ENCODE assay signal across 8 mouse cellular contexts in genomic region chr12:84407874-84408818, GRCm38 (mm10). TPM values are rescaled to one million over a fixed set of nuclear protein-coding genes. Genes with fewer than 3 reads are reported as not detected.
A peak's percentile ranks its signal among the peaks of the same experiment; 100 is the strongest.
DNase-seq lines count a peak whose midpoint lies in the region; ATAC-seq lines count a peak whose summit lies in the region.

No protein-coding gene starts in this region.

- H3K4me3 ChIP-seq in embryonic facial prominence, embryonic 14.5 days (ENCODE audit: low read depth, low read length) = peak overlapping the region; percentile 74
- peak overlapping the region; percentile 76 for H3K4me3 ChIP-seq in hindbrain, embryonic 11.5 days (ENCODE audit: low read depth, low read length)
- peak overlapping the region; percentile 81 for H3K4me3 ChIP-seq in limb, embryonic 15.5 days
- H3K4me3 ChIP-seq in midbrain, embryonic 15.5 days = peak overlapping the region; percentile 94

- H3K9me3 ChIP-seq in embryonic facial prominence, embryonic 14.5 days (ENCODE audit: control insufficient read depth, low read length) = no peaks in the 10 kb centered on the region
- H3K9me3 ChIP-seq in hindbrain, embryonic 11.5 days (ENCODE audit: control insufficient read depth, low read length) = no peaks in the 10 kb centered on the region
- H3K9me3 ChIP-seq in limb, embryonic 15.5 days = no peaks in the 10 kb centered on the region
- no peaks in the 10 kb centered on the region for H3K9me3 ChIP-seq in midbrain, embryonic 15.5 days

- H3K27ac ChIP-seq in embryonic facial prominence, embryonic 14.5 days (replicated peaks; ENCODE audit: low read depth, low read length) = peak overlapping the region; percentile 83
- peak overlapping the region; percentile 74 for H3K27ac ChIP-seq in hindbrain, embryonic 11.5 days (ENCODE audit: low read depth, low read length)
- H3K27ac ChIP-seq in limb, embryonic 15.5 days = peak overlapping the region; percentile 79
- peak overlapping the region; percentile 93 for H3K27ac ChIP-seq in midbrain, embryonic 15.5 days

- ATAC-seq in embryonic facial prominence, embryonic 14.5 days (ENCODE audit: low read depth) = peak; percentile 45
- ATAC-seq in hindbrain, embryonic 11.5 days (ENCODE audit: low FRiP score) = peak; percentile 75
- peak; percentile 57; the same call in 1 of the 2 replicates for ATAC-seq in limb, embryonic 15.5 days (ENCODE audit: insufficient number of reproducible peaks, low FRiP score, low TSS enrichment, low read depth)
- peak; percentile 81 for ATAC-seq in midbrain, embryonic 15.5 days (replicated peaks)

- peak; percentile 43 for DNase-seq in adrenal gland, postnatal 14 days
- DNase-seq in adrenal gland, adult 8-10 months = no peak
- DNase-seq in ZHBTc4 (ENCODE audit: low read depth, low spot score) = peak; percentile 20
- peak; percentile 41 for DNase-seq in embryonic facial prominence, embryonic 14.5 days (ENCODE audit: low spot score)
- DNase-seq in hindbrain, embryonic 11.5 days (ENCODE audit: low spot score) = no peak
- peak; percentile 35 for DNase-seq in testis, postnatal 14 days (ENCODE audit: low spot score)

- peak overlapping the region; percentile 87 for H3K9ac ChIP-seq in embryonic facial prominence, embryonic 14.5 days (ENCODE audit: low read depth, low read length)
- H3K9ac ChIP-seq in hindbrain, embryonic 11.5 days (ENCODE audit: low read depth, low read length) = peak overlapping the region; percentile 78
- H3K9ac ChIP-seq in limb, embryonic 15.5 days = peak overlapping the region; percentile 59
- peak overlapping the region; percentile 92 for H3K9ac ChIP-seq in midbrain, embryonic 15.5 days

- H3K4me2 ChIP-seq in embryonic facial prominence, embryonic 14.5 days (ENCODE audit: low read depth, low read length) = peak overlapping the region; percentile 85
- peak overlapping the region; percentile 95 for H3K4me2 ChIP-seq in hindbrain, embryonic 11.5 days (replicated peaks; ENCODE audit: low read depth, low read length)
- H3K4me2 ChIP-seq in limb, embryonic 15.5 days = peak overlapping the region; percentile 90
- peak overlapping the region; percentile 90 for H3K4me2 ChIP-seq in midbrain, embryonic 15.5 days

- 2% methylated on average over 24 of the region's 52 CpGs for WGBS in embryonic facial prominence, embryonic 14.5 days
- WGBS in hindbrain, embryonic 11.5 days = 3% methylated on average over 47 of the region's 52 CpGs
- under 1% methylated on average over 50 of the region's 52 CpGs for WGBS in limb, embryonic 15.5 days
- 1% methylated on average over 49 of the region's 52 CpGs for WGBS in midbrain, embryonic 15.5 days

- H3K27me3 ChIP-seq in embryonic facial prominence, embryonic 14.5 days (replicated peaks; ENCODE audit: control insufficient read depth, insufficient read depth, low read length) = no peaks in the 10 kb centered on the region
- H3K27me3 ChIP-seq in hindbrain, embryonic 11.5 days (ENCODE audit: control insufficient read depth, insufficient read depth, low read length) = no peaks in the 10 kb centered on the region
- no peaks in the 10 kb centered on the region for H3K27me3 ChIP-seq in limb, embryonic 15.5 days
- no peaks in the 10 kb centered on the region for H3K27me3 ChIP-seq in midbrain, embryonic 15.5 days (replicated peaks)

- H3K4me1 ChIP-seq in embryonic facial prominence, embryonic 14.5 days (ENCODE audit: control insufficient read depth, insufficient read depth, low read length) = peaks cover 3% of the 10 kb centered on the region; the same call in 1 of the 2 replicates
- H3K4me1 ChIP-seq in hindbrain, embryonic 11.5 days (replicated peaks; ENCODE audit: control insufficient read depth, insufficient read depth, low read length) = no peaks in the 10 kb centered on the region
- H3K4me1 ChIP-seq in limb, embryonic 15.5 days = peaks cover 12% of the 10 kb centered on the region; the same call in 1 of the 2 replicates
- H3K4me1 ChIP-seq in midbrain, embryonic 15.5 days = peaks cover 12% of the 10 kb centered on the region

- H3K36me3 ChIP-seq in embryonic facial prominence, embryonic 14.5 days (ENCODE audit: control insufficient read depth, insufficient read depth, low read length) = no peaks in the 10 kb centered on the region
- no peaks in the 10 kb centered on the region for H3K36me3 ChIP-seq in hindbrain, embryonic 11.5 days (ENCODE audit: control insufficient read depth, insufficient read depth, low read length)
- H3K36me3 ChIP-seq in limb, embryonic 15.5 days = no peaks in the 10 kb centered on the region
- no peaks in the 10 kb centered on the region for H3K36me3 ChIP-seq in midbrain, embryonic 15.5 days (replicated peaks)

RNA-seq across cellular contexts. Expression of gene Entpd5, which starts 0.7 kb away (rescaled TPM):
- total RNA-seq in adrenal gland, postnatal 14 days (2021) = 81.4 and 86.0 TPM in 2 replicates
- 100 to 1,000 TPM; 101 to 157 (median 123) TPM for total RNA-seq in adrenal gland, adult 8-10 months (2022)
- polyA plus RNA-seq in embryonic facial prominence, embryonic 14.5 days (2014; fragmentation: Nextera tagmentation; extraction: Ambion mirVana) = 19.0 and 20.1 TPM in 2 replicates
- 10.6 and 12.0 TPM in 2 replicates for polyA plus RNA-seq in hindbrain, embryonic 11.5 days (2014; fragmentation: Nextera tagmentation; extraction: Ambion mirVana)
- polyA plus RNA-seq in limb, embryonic 15.5 days (2015; fragmentation: Nextera tagmentation; extraction: Ambion mirVana) = 16.2 and 16.4 TPM in 2 replicates
- polyA plus RNA-seq in midbrain, embryonic 15.5 days (2015; fragmentation: Nextera tagmentation; extraction: Ambion mirVana) = 11.2 and 12.1 TPM in 2 replicates

RNA-seq across cellular contexts. Expression of gene Bbof1, which starts 0.7 kb away (rescaled TPM):
- 3.9 and 7.2 TPM in 2 replicates for total RNA-seq in adrenal gland, postnatal 14 days (2021)
- 1 to 10 TPM; 1.2 to 3.5 (median 2.0) TPM for total RNA-seq in adrenal gland, adult 8-10 months (2022)
- polyA plus RNA-seq in embryonic facial prominence, embryonic 14.5 days (2014; fragmentation: Nextera tagmentation; extraction: Ambion mirVana) = 1.5 and 2.1 TPM in 2 replicates
- 1.5 and 2.4 TPM in 2 replicates for polyA plus RNA-seq in hindbrain, embryonic 11.5 days (2014; fragmentation: Nextera tagmentation; extraction: Ambion mirVana)
- polyA plus RNA-seq in limb, embryonic 15.5 days (2015; fragmentation: Nextera tagmentation; extraction: Ambion mirVana) = 1.0 and 1.8 TPM in 2 replicates
- polyA plus RNA-seq in midbrain, embryonic 15.5 days (2015; fragmentation: Nextera tagmentation; extraction: Ambion mirVana) = 3.4 and 4.9 TPM in 2 replicates

RNA-seq across cellular contexts. Expression of gene Rnf113a2, which starts 8.8 kb away (rescaled TPM):
- 17.1 and 20.8 TPM in 2 replicates for total RNA-seq in adrenal gland, postnatal 14 days (2021)
- total RNA-seq in adrenal gland, adult 8-10 months (2022) = 10 to 100 TPM; 15.0 to 19.2 (median 17.6) TPM
- 22.5 and 24.3 TPM in 2 replicates for polyA plus RNA-seq in embryonic facial prominence, embryonic 14.5 days (2014; fragmentation: Nextera tagmentation; extraction: Ambion mirVana)
- 30.2 and 33.9 TPM in 2 replicates for polyA plus RNA-seq in hindbrain, embryonic 11.5 days (2014; fragmentation: Nextera tagmentation; extraction: Ambion mirVana)
- polyA plus RNA-seq in limb, embryonic 15.5 days (2015; fragmentation: Nextera tagmentation; extraction: Ambion mirVana) = 24.7 TPM in 2 replicates
- 22.7 and 23.0 TPM in 2 replicates for polyA plus RNA-seq in midbrain, embryonic 15.5 days (2015; fragmentation: Nextera tagmentation; extraction: Ambion mirVana)

RNA-seq across cellular contexts. Expression of gene Aldh6a1, which starts 42.7 kb away (rescaled TPM):
- total RNA-seq in adrenal gland, postnatal 14 days (2021) = 232 and 242 TPM in 2 replicates
- total RNA-seq in adrenal gland, adult 8-10 months (2022) = 100 to 1,000 TPM; 125 to 228 (median 171) TPM
- 37.4 and 38.7 TPM in 2 replicates for polyA plus RNA-seq in embryonic facial prominence, embryonic 14.5 days (2014; fragmentation: Nextera tagmentation; extraction: Ambion mirVana)
- polyA plus RNA-seq in hindbrain, embryonic 11.5 days (2014; fragmentation: Nextera tagmentation; extraction: Ambion mirVana) = 25.4 and 25.9 TPM in 2 replicates
- polyA plus RNA-seq in limb, embryonic 15.5 days (2015; fragmentation: Nextera tagmentation; extraction: Ambion mirVana) = 35.8 and 37.8 TPM in 2 replicates
- 29.7 and 30.8 TPM in 2 replicates for polyA plus RNA-seq in midbrain, embryonic 15.5 days (2015; fragmentation: Nextera tagmentation; extraction: Ambion mirVana)

RNA-seq across cellular contexts. Expression of gene Lin52, which starts 43.1 kb away (rescaled TPM):
- total RNA-seq in adrenal gland, postnatal 14 days (2021) = 11.6 and 15.2 TPM in 2 replicates
- 10 to 100 TPM; 17.8 to 21.3 (median 19.6) TPM for total RNA-seq in adrenal gland, adult 8-10 months (2022)
- 20.2 and 21.8 TPM in 2 replicates for polyA plus RNA-seq in embryonic facial prominence, embryonic 14.5 days (2014; fragmentation: Nextera tagmentation; extraction: Ambion mirVana)
- polyA plus RNA-seq in hindbrain, embryonic 11.5 days (2014; fragmentation: Nextera tagmentation; extraction: Ambion mirVana) = 32.8 and 35.9 TPM in 2 replicates
- polyA plus RNA-seq in limb, embryonic 15.5 days (2015; fragmentation: Nextera tagmentation; extraction: Ambion mirVana) = 19.5 and 19.6 TPM in 2 replicates
- polyA plus RNA-seq in midbrain, embryonic 15.5 days (2015; fragmentation: Nextera tagmentation; extraction: Ambion mirVana) = 33.7 and 35.1 TPM in 2 replicates

Comparison
In these comparisons a context has a peak if more than half of its experiments do, and no peak if none do; other contexts are left out.
1. DNase-seq: peak in adrenal gland, postnatal 14 days (single experiment), ZHBTc4 (single experiment), embryonic facial prominence, embryonic 14.5 days (single experiment) and testis, postnatal 14 days (single experiment); none in adrenal gland, adult 8-10 months (single experiment) and hindbrain, embryonic 11.5 days (single experiment).
2. Peak in every context shown above with its lines, with median percentiles within 50 percentile points of each other: ATAC-seq, H3K27ac ChIP-seq, H3K4me2 ChIP-seq, H3K4me3 ChIP-seq and H3K9ac ChIP-seq.